Mouse (Mus musculus) cerebellum, postnatal 36 days (tissue): ENCODE results near the gene H2al1g.
"Not testable (repeated sequence)": the region's sequence is repeated elsewhere in the genome, so short reads cannot be mapped to it uniquely, and the experiment has no call there.

Experiments used
- DNase-seq, 2 experiments: peaks; one replicate each; pipeline ENCODE4 v3.0.0; 2021 to 2022; ENCODE audit warnings: mixed read lengths in 2 of 2

Gene H2al1g

GRCm38 (mm10) chrX:11317956-11318355 lies at the start of gene H2al1g:
H2al1g (plus strand) TSS chrX:11318256.
- not testable (repeated sequence) for DNase-seq

GRCm38 (mm10) chrX:11269074-11269473 lies 49.0 kb upstream of the H2al1g start:
- peak in 1 of 2 experiments; percentile 5 for DNase-seq

DNA sequence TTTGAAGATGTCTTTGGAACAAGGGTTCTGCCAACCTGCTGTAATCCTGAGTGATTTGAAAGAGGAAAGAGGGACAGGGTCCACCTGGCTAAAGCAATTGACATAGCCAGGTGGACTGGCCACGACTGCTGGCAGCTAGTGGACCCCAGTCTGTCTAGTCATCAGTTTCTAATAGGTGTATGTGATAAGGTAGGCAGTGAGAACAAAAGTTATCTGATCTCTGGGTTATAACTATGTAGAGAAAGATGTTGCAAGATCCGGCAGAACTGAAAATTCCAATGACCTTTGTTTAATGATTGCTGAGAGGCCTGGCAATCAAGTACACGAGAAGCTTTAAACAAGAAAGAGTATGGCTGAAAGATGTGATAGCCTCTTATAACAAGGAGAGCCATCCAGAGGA lies 44.9 kb upstream of the H2al1g start:
- DNase-seq, result no peak

- no peak for DNase-seq
Observed at GRCm38 (mm10) chrX:11277083-11277482, 41.0 kb upstream of the H2al1g start.

DNA sequence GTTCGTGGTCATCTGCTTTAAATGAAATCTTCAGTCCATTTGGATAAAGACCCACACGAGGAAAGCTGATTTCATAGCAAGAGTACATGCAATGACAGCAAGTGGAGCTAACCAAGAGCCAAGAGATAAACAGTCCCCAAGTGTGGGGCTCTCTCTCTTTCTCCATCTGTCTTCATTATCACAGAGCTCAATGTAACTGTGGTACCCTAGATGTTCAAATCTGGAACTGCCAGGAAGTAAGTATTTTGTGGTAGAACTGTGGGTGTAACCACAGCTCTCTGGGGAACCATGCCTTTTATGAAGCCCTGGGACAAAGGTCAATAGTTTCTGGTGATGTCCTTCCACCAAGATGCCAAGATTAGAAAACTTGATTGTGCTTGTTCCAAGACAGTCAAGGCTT lies 37.3 kb upstream of the H2al1g start:
- no peak for DNase-seq

GRCm38 (mm10) chrX:11288306-11288882 lies 29.7 kb upstream of the H2al1g start:
- no peak for DNase-seq

GRCm38 (mm10) chrX:11289244-11289643 lies 28.8 kb upstream of the H2al1g start:
- DNase-seq, result no peak

DNA sequence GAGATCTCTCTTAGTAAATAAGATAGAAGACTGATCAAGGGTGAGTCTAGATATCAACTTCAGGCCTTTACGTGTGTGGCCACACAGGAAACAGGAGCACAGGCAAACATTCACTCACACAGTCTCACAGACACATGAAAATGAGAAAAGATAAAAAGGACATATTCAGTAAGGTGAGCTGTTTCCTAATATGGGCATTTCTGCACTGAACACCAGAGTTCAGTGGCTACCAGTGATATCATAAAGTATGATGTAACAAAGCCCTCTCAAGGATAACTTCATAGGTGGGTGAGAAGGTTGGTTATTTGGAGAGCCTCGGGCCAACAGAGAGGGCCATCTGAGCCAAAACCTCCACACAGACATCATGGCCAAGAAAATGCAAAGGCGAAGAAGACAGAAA lies 19.1 kb upstream of the H2al1g start, which contains the start of gene H2al1a:
Gene H2al1a (plus strand): TSS at position 301 of the 400 bp plus-strand sequence.
- not testable (repeated sequence) for DNase-seq

- DNase-seq, result not testable (repeated sequence)
Observed at GRCm38 (mm10) chrX:11302132-11302531, 15.9 kb upstream of the H2al1g start, which contains the start of gene H2al1b. H2al1b (plus strand) TSS chrX:11302432.

DNA sequence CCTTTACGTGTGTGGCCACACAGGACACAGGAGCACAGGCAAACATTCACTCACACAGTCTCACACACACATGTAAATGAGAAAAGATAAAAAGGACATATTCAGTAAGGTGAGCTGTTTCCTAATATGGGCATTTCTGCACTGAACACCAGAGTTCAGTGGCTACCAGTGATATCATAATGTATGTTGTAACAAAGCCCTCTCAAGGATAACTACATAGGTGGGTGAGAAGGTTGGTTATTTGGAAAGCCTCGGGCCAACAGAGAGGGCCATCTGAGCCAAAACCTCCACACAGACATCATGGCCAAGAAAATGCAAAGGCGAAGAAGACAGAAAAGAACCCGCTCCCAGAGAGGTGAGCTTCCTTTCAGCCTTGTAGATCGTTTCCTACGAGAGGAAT lies 12.7 kb upstream of the H2al1g start, which contains the start of gene H2al1c:
Gene H2al1c (plus strand): TSS at position 301 of the 400 bp plus-strand sequence.
- not testable (repeated sequence) for DNase-seq

GRCm38 (mm10) chrX:11308524-11308923 lies 9.5 kb upstream of the H2al1g start, which contains the start of gene H2al1d:
H2al1d (plus strand) TSS chrX:11308824.
- DNase-seq, result not testable (repeated sequence)

GRCm38 (mm10) chrX:11311634-11312033 lies 6.4 kb upstream of the H2al1g start, which contains the start of gene H2al1e:
H2al1e (plus strand) TSS chrX:11311934.
- not testable (repeated sequence) for DNase-seq

DNA sequence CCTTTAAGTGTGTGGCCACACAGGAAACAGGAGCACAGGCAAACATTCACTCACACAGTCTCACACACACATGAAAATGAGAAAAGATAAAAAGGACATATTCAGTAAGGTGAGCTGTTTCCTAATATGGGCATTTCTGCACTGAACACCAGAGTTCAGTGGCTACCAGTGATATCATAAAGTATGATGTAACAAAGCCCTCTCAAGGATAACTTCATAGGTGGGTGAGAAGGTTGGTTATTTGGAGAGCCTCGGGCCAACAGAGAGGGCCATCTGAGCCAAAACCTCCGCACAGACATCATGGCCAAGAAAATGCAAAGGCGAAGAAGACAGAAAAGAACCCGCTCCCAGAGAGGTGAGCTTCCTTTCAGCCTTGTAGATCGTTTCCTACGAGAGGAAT lies 3.2 kb upstream of the H2al1g start, which contains the start of gene H2al1f:
Gene H2al1f (plus strand): TSS at position 301 of the 400 bp plus-strand sequence.
- not testable (repeated sequence) for DNase-seq

DNA sequence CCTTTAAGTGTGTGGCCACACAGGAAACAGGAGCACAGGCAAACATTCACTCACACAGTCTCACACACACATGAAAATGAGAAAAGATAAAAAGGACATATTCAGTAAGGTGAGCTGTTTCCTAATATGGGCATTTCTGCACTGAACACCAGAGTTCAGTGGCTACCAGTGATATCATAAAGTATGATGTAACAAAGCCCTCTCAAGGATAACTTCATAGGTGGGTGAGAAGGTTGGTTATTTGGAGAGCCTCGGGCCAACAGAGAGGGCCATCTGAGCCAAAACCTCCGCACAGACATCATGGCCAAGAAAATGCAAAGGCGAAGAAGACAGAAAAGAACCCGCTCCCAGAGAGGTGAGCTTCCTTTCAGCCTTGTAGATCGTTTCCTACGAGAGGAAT lies 3.1 kb downstream of the H2al1g start, which contains the start of gene H2al1h:
Gene H2al1h (plus strand): TSS at position 301 of the 400 bp plus-strand sequence.
- not testable (repeated sequence) for DNase-seq

GRCm38 (mm10) chrX:11324359-11324758 lies 6.3 kb downstream of the H2al1g start, which contains the start of gene H2al1i:
H2al1i (plus strand) TSS chrX:11324659.
- DNase-seq, result not testable (repeated sequence)

DNA sequence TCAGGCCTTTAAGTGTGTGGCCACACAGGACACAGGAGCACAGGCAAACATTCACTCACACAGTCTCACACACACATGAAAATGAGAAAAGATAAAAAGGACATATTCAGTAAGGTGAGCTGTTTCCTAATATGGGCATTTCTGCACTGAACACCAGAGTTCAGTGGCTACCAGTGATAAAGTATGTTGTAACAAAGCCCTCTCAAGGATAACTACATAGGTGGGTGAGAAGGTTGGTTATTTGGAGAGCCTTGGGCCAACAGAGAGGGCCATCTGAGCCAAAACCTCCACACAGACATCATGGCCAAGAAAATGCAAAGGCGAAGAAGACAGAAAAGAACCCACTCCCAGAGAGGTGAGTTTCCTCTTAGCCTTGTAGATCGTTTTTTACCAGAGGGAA lies 9.5 kb downstream of the H2al1g start, which contains the start of gene H2al1j:
Gene H2al1j (plus strand): TSS at position 301 of the 400 bp plus-strand sequence.
- DNase-seq, result not testable (repeated sequence)

DNA sequence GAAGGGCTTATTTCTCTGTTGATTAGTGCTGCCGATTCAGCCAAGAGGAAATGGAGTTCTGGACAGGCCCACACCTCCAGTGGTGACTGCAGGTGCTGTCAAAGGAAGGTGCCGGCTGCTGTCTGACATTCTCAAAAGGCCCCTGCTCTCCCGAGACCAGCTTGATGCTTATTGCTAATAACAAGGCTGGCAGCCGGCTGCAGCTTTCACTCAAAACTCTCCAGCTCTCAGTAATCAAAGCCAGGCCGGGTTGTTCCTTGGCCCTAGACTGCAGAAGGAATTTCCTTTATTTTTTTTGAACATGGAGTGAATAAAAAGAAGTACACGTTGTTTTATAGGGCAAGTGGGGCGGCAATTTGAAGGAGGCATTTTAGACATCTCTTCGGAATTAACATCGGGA lies 27.7 kb downstream of the H2al1g start:
- peak; percentile 9 to 10 for DNase-seq

DNA sequence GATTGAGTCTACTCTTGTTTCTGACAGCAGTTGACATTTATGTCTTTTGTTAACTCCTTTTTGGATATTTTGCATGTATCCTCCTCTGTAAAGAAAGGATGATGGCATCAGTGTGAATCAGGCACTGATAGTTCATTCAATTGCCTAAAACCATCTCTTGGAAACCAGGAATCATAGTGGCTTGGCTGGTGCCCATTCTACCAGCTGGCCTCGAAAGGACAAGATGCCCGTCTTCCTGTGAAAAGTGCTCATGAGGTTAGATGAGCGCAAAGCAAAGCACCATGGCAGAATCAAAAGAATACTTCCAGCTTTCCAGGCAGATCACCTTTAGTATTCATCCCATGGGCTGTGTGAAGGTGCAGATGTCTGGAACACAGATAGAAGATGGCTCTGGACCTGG lies 28.7 kb downstream of the H2al1g start:
- peak; percentile 11 to 45 for DNase-seq

DNA sequence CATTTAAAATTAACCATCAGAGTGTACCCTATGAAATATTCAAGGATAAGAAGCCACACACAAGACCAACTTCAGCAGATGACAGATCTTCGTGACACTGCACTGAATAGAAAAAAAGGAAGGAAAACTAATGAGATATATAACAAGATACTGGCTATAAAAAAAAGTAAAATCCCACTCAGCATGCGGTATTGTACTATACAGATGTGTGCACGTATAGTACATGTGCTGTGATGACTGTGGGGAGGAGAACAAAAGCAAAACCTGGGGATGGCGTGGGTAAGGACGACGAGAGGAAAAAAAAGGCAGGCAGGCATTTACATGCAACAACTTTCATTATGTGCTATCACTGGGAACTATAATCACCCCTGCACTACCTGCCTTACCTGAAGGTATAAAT lies 42.8 kb downstream of the H2al1g start:
- no peak for DNase-seq

DNA sequence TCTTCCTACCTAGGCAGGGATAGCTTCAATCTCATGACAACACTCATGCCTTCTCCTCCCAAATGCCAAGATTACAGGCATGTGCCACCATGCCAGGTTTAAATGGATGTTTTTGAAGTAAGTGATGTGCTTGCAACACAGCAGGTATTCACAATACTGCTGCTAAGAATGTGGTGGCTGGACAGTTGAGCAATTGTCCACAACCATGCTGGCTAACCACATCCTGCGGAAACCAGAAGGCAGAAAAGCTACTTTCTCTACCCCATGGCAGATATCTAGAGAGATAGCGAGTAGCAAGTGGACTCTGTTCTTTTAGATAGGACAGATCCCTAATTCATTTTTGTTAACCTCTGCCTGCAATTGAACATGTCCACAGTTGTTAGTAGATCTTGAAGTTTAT lies 43.2 kb downstream of the H2al1g start:
- no peak for DNase-seq

- DNase-seq, result peak; percentile 43 to 50
Observed at GRCm38 (mm10) chrX:11363890-11364289, 45.8 kb downstream of the H2al1g start.

DNA sequence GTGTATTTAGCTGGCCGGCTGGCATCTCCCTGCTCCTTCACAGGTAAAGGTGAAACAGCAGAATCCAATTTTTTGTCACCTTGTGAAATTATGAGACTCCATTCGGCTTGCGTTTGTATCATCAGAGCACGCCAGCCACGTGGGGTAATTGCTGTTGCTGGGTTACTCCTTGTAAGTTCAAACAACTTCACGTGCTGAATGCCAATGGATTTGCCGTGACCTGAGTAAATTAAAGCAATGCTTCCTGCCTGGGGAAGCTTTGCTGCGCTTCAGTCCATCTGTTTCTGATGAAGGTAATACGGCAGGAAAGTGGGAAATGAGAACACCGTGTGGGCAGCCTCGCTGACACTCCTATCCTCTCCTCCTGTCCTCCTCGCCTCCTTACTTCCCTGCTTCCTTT lies 47.1 kb downstream of the H2al1g start:
- no peak for DNase-seq
